Mouse (Mus musculus): Measurements from ENCODE around the gene Vmn1r83. TPM values are rescaled to one million over a fixed set of nuclear protein-coding genes. Genes with fewer than 3 reads are reported as not detected.

Vmn1r83 gene
- not detected in 2 replicates for polyA plus RNA-seq (2015; fragmentation: Nextera tagmentation; extraction: Ambion mirVana)

DNA sequence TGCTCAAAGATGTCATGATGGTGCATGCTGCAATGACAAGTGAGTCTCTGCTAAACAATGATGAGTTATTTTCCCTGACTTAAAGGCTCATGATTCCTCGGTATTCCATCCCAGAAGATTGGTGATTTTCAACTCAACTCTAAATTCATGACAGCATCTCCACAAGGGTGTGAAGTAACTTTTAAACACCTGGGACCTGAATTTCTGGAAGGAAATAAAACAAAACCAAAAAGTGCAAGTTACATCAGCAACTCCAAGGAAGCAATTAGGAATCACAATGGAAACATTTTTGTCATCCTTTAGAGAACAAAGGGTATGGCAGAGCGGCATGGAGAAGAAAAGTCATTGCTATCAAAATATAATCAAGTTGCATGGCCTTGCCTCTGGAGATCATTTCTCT, at the start of gene Vmn1r83:
TSS of gene Vmn1r83 (minus strand) at position 101 of the 400 bp plus-strand sequence.

DNA sequence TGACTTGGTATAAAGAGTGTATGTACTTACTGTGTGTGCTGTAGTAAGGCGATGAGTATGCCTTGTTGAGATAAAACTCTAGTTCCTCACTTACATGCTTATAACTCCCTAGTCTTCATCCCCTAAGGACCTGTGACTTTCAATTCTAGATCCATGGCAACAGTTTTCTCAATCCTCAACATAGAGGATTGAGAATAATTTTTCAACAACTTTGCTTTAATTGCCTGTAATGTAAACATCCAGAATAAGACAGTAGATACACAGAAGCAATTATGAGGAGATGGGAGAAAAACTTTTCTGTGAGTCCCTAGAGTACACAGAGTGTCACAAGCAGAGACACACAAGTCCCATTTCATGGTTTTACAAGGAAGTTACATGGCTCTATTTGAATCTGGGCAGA, 39.9 kb upstream of the Vmn1r83 start, which contains the start of gene Vmn1r84:
TSS of gene Vmn1r84 (minus strand) at position 101 of the 400 bp plus-strand sequence.

DNA sequence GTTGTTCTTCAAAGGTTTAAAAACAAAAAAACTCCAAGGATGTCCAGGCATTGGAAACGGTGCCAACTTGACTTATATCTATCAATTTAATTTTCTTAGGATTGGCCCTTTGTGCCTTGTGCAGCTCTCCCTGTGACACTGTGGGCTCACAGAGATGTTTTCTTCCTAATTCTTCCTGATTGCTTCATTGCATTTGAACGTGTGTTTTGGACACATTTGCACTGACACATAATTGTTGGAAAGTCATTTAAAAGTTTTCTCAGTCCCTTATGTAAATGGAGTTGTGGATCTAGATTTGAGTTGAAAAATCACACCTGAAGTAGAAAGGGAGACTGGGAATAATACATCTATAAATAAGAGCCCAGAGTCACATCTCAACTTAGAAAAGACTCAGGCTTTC, 29.2 kb downstream of the Vmn1r83 start, which contains the start of gene Vmn1r82:
TSS of gene Vmn1r82 (plus strand) at position 301 of the 400 bp plus-strand sequence.

Small RNA genes within 50 kb of the gene (microRNA-seq; reads per million reads assigned to microRNA genes)
- gene Gm23521: not detected

Other genes with a start within 250 kb of the Vmn1r83 start
- not detected in 2 replicates for gene Vmn1r78, start 179.2 kb downstream of the Vmn1r83 start, polyA plus RNA-seq (2015; fragmentation: Nextera tagmentation; extraction: Ambion mirVana)
- not detected in 2 replicates for gene Vmn1r79, start 158.2 kb downstream of the Vmn1r83 start, polyA plus RNA-seq (2015; fragmentation: Nextera tagmentation; extraction: Ambion mirVana)
- gene Vmn1r80, start 140.2 kb downstream of the Vmn1r83 start, polyA plus RNA-seq (2015; fragmentation: Nextera tagmentation; extraction: Ambion mirVana): not detected in 2 replicates
- not detected in 2 replicates for gene Vmn1r81, start 61.2 kb downstream of the Vmn1r83 start, polyA plus RNA-seq (2015; fragmentation: Nextera tagmentation; extraction: Ambion mirVana)
- gene Vmn1r82, start 29.1 kb downstream of the Vmn1r83 start, polyA plus RNA-seq (2015; fragmentation: Nextera tagmentation; extraction: Ambion mirVana): not detected in 2 replicates
- gene Vmn1r84, start 39.8 kb upstream of the Vmn1r83 start, polyA plus RNA-seq (2015; fragmentation: Nextera tagmentation; extraction: Ambion mirVana): not detected in 2 replicates
- gene Zfp551, start 93.3 kb upstream of the Vmn1r83 start, polyA plus RNA-seq (2015; fragmentation: Nextera tagmentation; extraction: Ambion mirVana): 6.9 and 7.3 TPM in 2 replicates
- gene Zfp606, start 148.8 kb upstream of the Vmn1r83 start, polyA plus RNA-seq (2015; fragmentation: Nextera tagmentation; extraction: Ambion mirVana): 16.8 TPM in 2 replicates
- gene 2900092C05Rik, start 183.0 kb upstream of the Vmn1r83 start, polyA plus RNA-seq (2015; fragmentation: Nextera tagmentation; extraction: Ambion mirVana): not detected in 2 replicates

Data from neural tube, postnatal 0 days (tissue).